Mouse (Mus musculus) small intestine, adult 2 months (tissue): ENCODE data around the gene Lbx1.

ENCODE experiments used
- CTCF ChIP-seq: fragments of 200-500 bp; IDR thresholded peaks from 2 replicates; pipeline ENCODE4 v1.5.1; 2012; ENCODE audit warnings: low read depth, mild to moderate bottlenecking, control low read depth, inconsistent platforms, low read length, moderate library complexity, mixed read lengths; ENCODE audit not compliant: insufficient replicate concordance, insufficient read length; ENCODE audit errors: extremely low read depth
- POLR2A ChIP-seq: fragments of 200-500 bp; IDR thresholded peaks from 2 replicates; pipeline ENCODE4 v1.6.1; 2012; ENCODE audit warnings: low read depth, mild to moderate bottlenecking, control low read depth, inconsistent platforms, low read length, moderate library complexity

- no peak for TF ChIP-seq CTCF
- no peak for TF ChIP-seq POLR2A
These were observed 26.4 kb downstream of the Lbx1 start for GRCm38 (mm10) chr19:45209191-45209590.
